Mouse (Mus musculus) kidney, adult 2 months (tissue): ENCODE data around the gene Snrpb.

Experiments
- CTCF ChIP-seq: fragments of 200-500 bp; conservative IDR thresholded peaks from 2 replicates; pipeline ENCODE4 v1.5.1; 2011; ENCODE audit warnings: low read depth, mild to moderate bottlenecking, control low read depth, low read length, moderate library complexity, mixed read lengths; ENCODE audit not compliant: insufficient read depth, insufficient read length
- POLR2A ChIP-seq: fragments of 200-500 bp; IDR thresholded peaks from one replicate; pipeline ENCODE4 v1.6.1; 2011; ENCODE audit warnings: low read depth, low read length, control low read depth

DNA sequence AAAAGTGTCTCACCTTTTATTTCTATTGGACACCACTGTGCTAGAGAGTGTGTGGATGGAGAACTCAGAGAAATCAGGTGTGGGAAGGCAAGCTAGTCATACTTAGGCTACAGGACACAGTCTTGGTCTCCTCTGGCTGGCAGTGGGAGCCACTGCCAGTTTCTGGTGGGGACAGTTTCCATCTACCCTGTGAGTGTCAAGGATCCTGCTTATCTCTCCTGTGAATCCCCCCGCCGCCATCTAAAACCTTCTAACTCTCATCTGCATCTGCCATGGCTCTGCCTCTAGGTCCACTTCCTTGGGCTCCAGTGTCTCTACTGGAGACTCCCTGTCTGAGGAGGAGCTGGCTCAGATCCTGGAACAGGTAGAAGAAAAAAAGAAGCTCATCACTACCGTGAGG, 28.8 kb upstream of the Snrpb start:
- no peak for TF ChIP-seq POLR2A
- TF ChIP-seq CTCF, result no peak
